ENCODE assay signal across 8 mouse cellular contexts in genomic region chr1:144006542-144006941, GRCm38 (mm10). TPM values are rescaled to one million over a fixed set of nuclear protein-coding genes. Genes with fewer than 3 reads are reported as not detected.
DNase-seq lines count a peak whose midpoint lies in the region; ATAC-seq and TF ChIP-seq lines count a peak whose summit lies in the region.

No protein-coding gene starts in this region.

- no peaks in the 10 kb centered on the region for H3K9me3 ChIP-seq in E14TG2a.4 (ENCODE audit: low read length)
- H3K9me3 ChIP-seq in forebrain, embryonic 14.5 days (replicated peaks; ENCODE audit: control insufficient read depth, low read length) = no peaks in the 10 kb centered on the region
- no peaks in the 10 kb centered on the region for H3K9me3 ChIP-seq in neural tube, embryonic 15.5 days (replicated peaks)

- ATAC-seq in forebrain, embryonic 14.5 days = no peak; the same call in 1 of the 2 replicates
- no peak for ATAC-seq in neural tube, embryonic 15.5 days (ENCODE audit: low FRiP score)

- peaks cover 12% of the 10 kb centered on the region for H3K4me1 ChIP-seq in E14TG2a.4 (replicated peaks; ENCODE audit: low read depth, low read length)
- H3K4me1 ChIP-seq in forebrain, embryonic 14.5 days (ENCODE audit: control insufficient read depth, insufficient read depth, low read length) = peaks cover 6% of the 10 kb centered on the region
- H3K4me1 ChIP-seq in lung, adult 2 months (ENCODE audit: control insufficient read depth, insufficient read depth, low read length) = peaks cover 3% of the 10 kb centered on the region; the same call in 1 of the 2 replicates
- peaks cover 23% of the 10 kb centered on the region for H3K4me1 ChIP-seq in neural tube, embryonic 15.5 days
- peaks cover 7% of the 10 kb centered on the region; the same call in 1 of the 2 replicates for H3K4me1 ChIP-seq in thymus, adult 2 months (replicated peaks; ENCODE audit: control insufficient read depth, insufficient read depth, low read length)

- peak overlapping the region; percentile 45 for H3K4me2 ChIP-seq in forebrain, embryonic 14.5 days (ENCODE audit: low read length)
- peak overlapping the region; percentile 50 for H3K4me2 ChIP-seq in neural tube, embryonic 15.5 days

- no peak for TF ChIP-seq POLR2A in lung, adult 2 months (IDR thresholded peaks at IDR 0.05; ENCODE audit: borderline replicate concordance, extremely low read depth, low read depth, low read length)
- TF ChIP-seq POLR2A in thymus, adult 2 months (IDR thresholded peaks at IDR 0.05; ENCODE audit: control insufficient read depth, extremely low read depth, insufficient read depth, low read length, poor library complexity) = no peak

- WGBS in forebrain, embryonic 14.5 days = 2% methylated on average over 8 of the region's 8 CpGs
- under 1% methylated on average over 8 of the region's 8 CpGs for WGBS in lung, adult 2 months
- 4% methylated on average over 8 of the region's 8 CpGs for WGBS in neural tube, embryonic 15.5 days
- 2% methylated on average over 8 of the region's 8 CpGs for WGBS in thymus, adult 2 months

- H3K4me3 ChIP-seq in E14TG2a.4 (replicated peaks; ENCODE audit: low read length) = no peak overlapping the region
- peak overlapping the region; percentile 8; the same call in 1 of the 2 replicates for H3K4me3 ChIP-seq in forebrain, embryonic 14.5 days (ENCODE audit: low read depth, low read length)
- H3K4me3 ChIP-seq in lung, adult 2 months (replicated peaks; ENCODE audit: extremely low read depth, low read depth, low read length) = peak overlapping the region; percentile 29
- H3K4me3 ChIP-seq in neural tube, embryonic 15.5 days (replicated peaks) = no peak overlapping the region; the same call in 1 of the 2 replicates
- H3K4me3 ChIP-seq in thymus, adult 2 months (ENCODE audit: control insufficient read depth, insufficient read depth, low read length) = no peak overlapping the region

- peak; percentile 79 for DNase-seq in c-Kit-positive CD71-negative TER-119-negative erythroid progenitor cells, embryonic 14.5 days (ENCODE audit: low read depth)
- DNase-seq in forebrain, embryonic 14.5 days (ENCODE audit: low spot score) = peak; percentile 86
- DNase-seq in heart, postnatal 14 days = peak; percentile 58 to 69
- peak; percentile 48 to 83 for DNase-seq in layer of hippocampus, adult 18-20 months (ENCODE audit: low spot score in 2 of 2)
- DNase-seq in lung, adult 2 months = peak; percentile 59
- peak; percentile 61 for DNase-seq in thymus, adult 2 months

- no peaks in the 10 kb centered on the region for H3K36me3 ChIP-seq in E14TG2a.4 (ENCODE audit: insufficient read depth, low read length)
- H3K36me3 ChIP-seq in forebrain, embryonic 14.5 days (ENCODE audit: control insufficient read depth, insufficient read depth, low read length) = peaks cover 9% of the 10 kb centered on the region; the same call in 1 of the 2 replicates
- peaks cover 7% of the 10 kb centered on the region for H3K36me3 ChIP-seq in neural tube, embryonic 15.5 days
- peaks cover 10% of the 10 kb centered on the region for H3K36me3 ChIP-seq in thymus, adult 2 months (ENCODE audit: control insufficient read depth, insufficient read depth, low read length)

- intact Hi-C loops in heart, postnatal 14 days (cut with DNase I) = loop anchor here (1.0 to 10.0 kb wide), 2 partner anchors 193 to 198 kb away; no protein-coding TSS in a partner anchor

- no peak overlapping the region for H3K27ac ChIP-seq in forebrain, embryonic 14.5 days (ENCODE audit: low read depth, low read length)
- H3K27ac ChIP-seq in neural tube, embryonic 15.5 days (replicated peaks) = no peak overlapping the region
- H3K27ac ChIP-seq in thymus, adult 2 months (ENCODE audit: control insufficient read depth, insufficient read depth, low read length) = no peak overlapping the region

- TF ChIP-seq CTCF in E14TG2a.4 (conservative IDR thresholded peaks at IDR 0.05; ENCODE audit: low read length) = peak; percentile 21; the same call in 1 of the 2 replicates
- TF ChIP-seq CTCF in lung, adult 2 months (IDR thresholded peaks at IDR 0.05; ENCODE audit: insufficient read depth, low read length) = peak; percentile 94
- peak; percentile 77 for TF ChIP-seq CTCF in thymus, adult 2 months (IDR thresholded peaks at IDR 0.05; ENCODE audit: borderline replicate concordance, control insufficient read depth, extremely low read depth, insufficient read depth, low read length, poor library complexity)

- peak overlapping the region; percentile 32; the same call in 1 of the 2 replicates for H3K9ac ChIP-seq in forebrain, embryonic 14.5 days (ENCODE audit: low read length)
- H3K9ac ChIP-seq in neural tube, embryonic 15.5 days (replicated peaks) = 0 out of 2 replicates have a peak overlapping the region, but pooled peaks have one; percentile 10

- peaks cover 36% of the 10 kb centered on the region for H3K27me3 ChIP-seq in E14TG2a.4 (ENCODE audit: insufficient read depth, low read length)
- H3K27me3 ChIP-seq in forebrain, embryonic 14.5 days (replicated peaks; ENCODE audit: control insufficient read depth, insufficient read depth, low read length) = no peaks in the 10 kb centered on the region
- no peaks in the 10 kb centered on the region for H3K27me3 ChIP-seq in neural tube, embryonic 15.5 days (replicated peaks)
- no peaks in the 10 kb centered on the region for H3K27me3 ChIP-seq in thymus, adult 2 months (ENCODE audit: control insufficient read depth, insufficient read depth, low read length)

RNA-seq across cellular contexts. Expression of gene Rgs2, which starts 2.6 kb away (rescaled TPM):
- polyA plus RNA-seq in forebrain, embryonic 14.5 days (2014; fragmentation: Nextera tagmentation; extraction: Ambion mirVana) = 98.0 and 103 TPM in 2 replicates
- 10 to 100 TPM; 57.4 to 59.9 TPM for total RNA-seq in heart, postnatal 14 days (2021)
- 10 to 100 TPM; 44.3 to 45.6 TPM for total RNA-seq in layer of hippocampus, adult 18-20 months (2021)
- 6.1 and 22.9 TPM in 2 replicates for polyA plus RNA-seq in lung, adult 2 months (2012; rRNA removed)
- polyA plus RNA-seq in neural tube, embryonic 15.5 days (2015; fragmentation: Nextera tagmentation; extraction: Ambion mirVana) = 97.0 and 112 TPM in 2 replicates
- polyA plus RNA-seq in thymus, adult 2 months (2012; rRNA removed) = 4.3 and 5.9 TPM in 2 replicates

Comparison
In these comparisons a context has a peak if more than half of its experiments do, and no peak if none do; other contexts are left out.
1. H3K4me3 ChIP-seq: peak in forebrain, embryonic 14.5 days (single experiment) and lung, adult 2 months (single experiment); none in E14TG2a.4 (single experiment), neural tube, embryonic 15.5 days (single experiment) and thymus, adult 2 months (single experiment).
2. CTCF ChIP-seq: peak in every context shown above with its lines; median percentile 94 in lung, adult 2 months; 77 in thymus, adult 2 months; 21 in E14TG2a.4.
3. Peak in every context shown above with its lines, with median percentiles within 50 percentile points of each other: DNase-seq.